Mouse (Mus musculus) midbrain, embryonic 16.5 days (tissue): ENCODE measurements around the gene Trim3. TPM values are rescaled to one million over a fixed set of nuclear protein-coding genes. Genes with fewer than 3 reads are reported as not detected.

Experiments used
- ATAC-seq: fragments of 200-750 bp; cut with Nextera tagmentation; 2 replicates; pipeline ENCODE4 v1.8.0; 2017; ENCODE audit warnings: moderate TSS enrichment
- H3K27ac ChIP-seq: fragments of 300-500 bp; sonication (generic); 2 replicates; pipeline ENCODE4 v1.5.1; 2014; ENCODE audit warnings: mild to moderate bottlenecking, low read length, mixed read lengths
- H3K27me3 ChIP-seq: fragments of 300-500 bp; sonication (generic); 2 replicates; pipeline ENCODE4 v1.6.1; 2014; ENCODE audit warnings: low read depth, low read length, mixed read lengths; ENCODE audit not compliant: control insufficient read depth, insufficient read depth
- H3K36me3 ChIP-seq: fragments of 300-500 bp; sonication (generic); 2 replicates; pipeline ENCODE4 v1.6.1; 2014; ENCODE audit warnings: mild to moderate bottlenecking, low read length, moderate library complexity, mixed read lengths; ENCODE audit not compliant: control insufficient read depth, insufficient read depth
- H3K4me1 ChIP-seq: fragments of 300-500 bp; sonication (generic); 2 replicates; pipeline ENCODE4 v1.6.1; 2014; ENCODE audit warnings: mild to moderate bottlenecking, low read length, mixed read lengths; ENCODE audit not compliant: control insufficient read depth, insufficient read depth
- H3K4me2 ChIP-seq: fragments of 300-500 bp; sonication (generic); 2 replicates; pipeline ENCODE4 v1.6.1; 2014; ENCODE audit warnings: mild to moderate bottlenecking, low read length, mixed read lengths
- H3K4me3 ChIP-seq: fragments of 300-500 bp; sonication (generic); 2 replicates; pipeline ENCODE4 v1.5.1; 2014; ENCODE audit warnings: low read depth, mild to moderate bottlenecking, low read length, moderate library complexity, mixed read lengths
- H3K9ac ChIP-seq: fragments of 300-500 bp; sonication (generic); 2 replicates; pipeline ENCODE4 v1.6.1; 2014; ENCODE audit warnings: low read depth, low read length, mixed read lengths
- H3K9me3 ChIP-seq: fragments of 300-500 bp; sonication (generic); replicated peaks from 2 replicates; pipeline ENCODE4 v1.6.1; 2014; ENCODE audit warnings: mild to moderate bottlenecking, low read length, mixed read lengths; ENCODE audit not compliant: control insufficient read depth, poor library complexity, severe bottlenecking
- WGBS: fragments of 180-500 bp; shearing (Covaris S2); extraction: QIAGEN DNeasy Blood & Tissue Kit; methylation state at CpG from one replicate; pipeline ENCODE4 v1.1.7; 2014; 5-methylcytosine and 5-hydroxymethylcytosine counted together
- polyA plus RNA-seq: library from polyadenylated mRNA; unstranded; fragments of >200 nt; fragmentation: Nextera tagmentation; extraction: Ambion mirVana; gene quantifications from 2 replicates; pipeline ENCODE4 v1.2.1, GENCODE M21; 2015

Trim3 gene
- polyA plus RNA-seq, result 106 and 117 TPM in 2 replicates

DNA sequence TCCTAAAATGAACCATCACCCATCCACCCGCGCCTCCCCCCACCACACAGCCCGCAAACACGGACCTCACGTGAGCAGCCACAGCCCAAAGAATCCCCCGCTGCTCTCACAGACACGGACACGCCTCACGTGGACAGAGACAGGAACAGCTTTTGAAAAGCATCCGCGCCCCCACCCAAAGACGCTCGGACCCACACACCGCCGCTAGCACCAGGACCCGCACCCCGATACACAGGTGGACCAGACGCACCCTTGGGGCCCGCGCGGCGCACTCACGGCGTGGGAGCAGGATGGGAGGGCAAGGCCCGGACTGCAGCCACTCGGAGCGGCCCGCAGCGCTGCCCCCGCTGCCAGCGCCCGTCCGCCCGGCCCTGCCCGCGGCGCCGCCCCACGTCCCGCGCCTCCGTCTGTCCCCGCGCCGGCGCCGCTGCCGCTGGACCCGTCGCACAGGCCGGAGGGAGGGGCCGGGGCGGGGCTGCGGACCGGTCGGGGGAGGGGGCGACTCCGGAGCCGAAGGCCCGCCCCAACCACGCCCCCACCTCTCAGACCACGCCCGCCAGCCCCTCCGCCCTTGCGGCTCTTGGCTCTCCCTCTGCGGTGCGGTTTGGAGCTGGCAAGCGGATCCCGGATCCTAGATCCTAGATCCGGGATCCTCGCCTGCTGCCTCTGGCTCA, at the start of gene Trim3:
TSS of gene Trim3 (minus strand) at position 445 of the 674 bp plus-strand sequence.
- Histone ChIP-seq H3K4me2 (peak within 1 kb of the TSS; percentile 83), H3K9ac (peak within 1 kb of the TSS; percentile 84), H3K27ac (peak within 1 kb of the TSS; percentile 89), H3K4me1 (peaks cover 46% of the 10 kb centered on the region), H3K4me3 (peak within 1 kb of the TSS; percentile 75), H3K9me3 (no peaks in the 10 kb centered on the region), H3K36me3 (no peaks in the 10 kb centered on the region; the same call in 1 of the 2 replicates), H3K27me3 (no peaks in the 10 kb centered on the region)
- ATAC-seq, result peak; percentile 88
- under 1% methylated on average over 47 of the region's 71 CpGs for WGBS

DNA sequence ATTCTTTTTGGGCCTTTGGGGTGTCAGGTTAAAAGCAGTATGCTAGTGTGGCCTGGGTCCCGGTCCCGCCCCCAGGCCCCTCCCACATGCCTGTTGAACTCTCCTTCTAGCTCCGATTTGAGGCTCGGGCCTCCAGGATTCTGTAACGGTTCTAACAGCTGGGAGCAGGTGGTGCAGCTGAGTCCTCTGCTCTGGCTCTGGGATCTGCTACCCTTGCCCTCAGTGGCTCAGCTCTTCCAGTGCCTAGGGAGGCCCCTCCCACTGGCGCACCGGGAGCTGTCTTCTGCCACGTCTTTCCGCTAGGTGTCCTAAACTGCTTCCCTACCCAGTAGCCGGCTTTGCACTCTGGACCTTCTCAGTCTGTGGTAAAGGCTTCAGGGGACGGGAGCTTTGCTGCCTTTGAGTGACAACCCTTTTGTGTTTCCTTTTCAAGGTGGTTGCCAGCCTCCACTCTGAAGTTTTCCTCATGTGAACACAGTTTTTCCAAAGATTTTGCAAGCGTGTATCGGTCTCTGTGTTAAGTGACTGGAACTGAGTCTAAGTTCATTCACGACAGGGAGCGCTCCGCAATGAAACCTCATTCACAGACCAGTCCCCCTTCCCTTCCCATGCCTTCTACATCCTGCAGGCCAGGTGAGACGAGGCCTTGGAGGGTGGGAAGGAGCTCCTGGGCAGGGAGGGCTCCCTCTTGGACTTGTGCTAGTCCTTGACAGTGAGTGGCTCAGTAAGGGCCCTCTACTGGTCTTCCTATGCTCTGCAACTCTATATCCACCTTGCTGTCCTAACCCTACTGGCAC, 17.5 kb upstream of the Trim3 start, which contains the start of gene Dnhd1:
TSS of gene Dnhd1 (plus strand) at position 189 of the 797 bp plus-strand sequence.
- H3K36me3 ChIP-seq, result no peaks in the 10 kb centered on the region
- 0 out of 2 replicates have a peak within 1 kb of the TSS, but pooled peaks have one; percentile 4 for H3K27ac ChIP-seq

GRCm38 (mm10) chr7:105641936-105642335, 8.6 kb upstream of the Trim3 start:
- 89% methylated on average over 3 of the region's 3 CpGs for WGBS
- Histone ChIP-seq H3K9me3 (no peaks in the 10 kb centered on the region), H3K4me2 (peak overlapping the region; percentile 15; the same call in 1 of the 2 replicates), H3K36me3 (peaks cover 6% of the 10 kb centered on the region; the same call in 1 of the 2 replicates), H3K4me1 (peaks cover 21% of the 10 kb centered on the region), H3K4me3 (no peak overlapping the region), H3K27me3 (no peaks in the 10 kb centered on the region), H3K27ac (no peak overlapping the region), H3K9ac (no peak overlapping the region)
- no peak for ATAC-seq

More for the DNA sequence above, 17.5 kb upstream of the Trim3 start, which contains the start of gene Dnhd1:
- Histone ChIP-seq H3K4me3 (peak within 1 kb of the TSS; percentile 35), H3K27me3 (no peaks in the 10 kb centered on the region), H3K4me1 (no peaks in the 10 kb centered on the region; the same call in 1 of the 2 replicates), H3K4me2 (peak within 1 kb of the TSS; percentile 72), H3K9ac (peak within 1 kb of the TSS; percentile 59), H3K9me3 (no peaks in the 10 kb centered on the region)
- 3% methylated on average over 17 of the region's 17 CpGs for WGBS
- ATAC-seq, result peak; percentile 95

DNA sequence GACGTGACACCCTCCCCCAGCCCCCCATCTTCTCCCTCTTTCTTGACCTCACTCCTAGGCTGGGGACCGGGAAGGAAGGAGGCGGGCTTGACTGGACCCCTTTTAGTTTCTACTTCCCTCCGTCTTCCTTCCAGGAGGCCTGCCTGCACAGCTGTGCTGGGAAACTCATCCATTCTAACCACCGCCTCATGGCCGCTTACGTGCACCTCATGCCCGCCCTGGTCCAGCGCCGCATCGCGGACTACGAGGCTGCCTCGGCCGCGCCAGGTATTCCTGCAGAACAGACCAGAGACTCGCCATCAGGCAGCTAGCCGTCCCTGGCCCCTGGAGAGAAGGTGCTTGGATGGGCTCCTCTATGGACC, 7.5 kb upstream of the Trim3 start:
- WGBS, result under 1% methylated on average over 16 of the region's 18 CpGs
- H3K4me3 ChIP-seq, result peak overlapping the region; percentile 73
- H3K9ac ChIP-seq, result peak overlapping the region; percentile 76
- no peaks in the 10 kb centered on the region for H3K9me3 ChIP-seq
- peaks cover 21% of the 10 kb centered on the region for H3K4me1 ChIP-seq
- H3K27me3 ChIP-seq, result no peaks in the 10 kb centered on the region
- peak overlapping the region; percentile 87 for H3K4me2 ChIP-seq
- no peak for ATAC-seq
- peak overlapping the region; percentile 85 for H3K27ac ChIP-seq
- H3K36me3 ChIP-seq, result peaks cover 6% of the 10 kb centered on the region; the same call in 1 of the 2 replicates

DNA sequence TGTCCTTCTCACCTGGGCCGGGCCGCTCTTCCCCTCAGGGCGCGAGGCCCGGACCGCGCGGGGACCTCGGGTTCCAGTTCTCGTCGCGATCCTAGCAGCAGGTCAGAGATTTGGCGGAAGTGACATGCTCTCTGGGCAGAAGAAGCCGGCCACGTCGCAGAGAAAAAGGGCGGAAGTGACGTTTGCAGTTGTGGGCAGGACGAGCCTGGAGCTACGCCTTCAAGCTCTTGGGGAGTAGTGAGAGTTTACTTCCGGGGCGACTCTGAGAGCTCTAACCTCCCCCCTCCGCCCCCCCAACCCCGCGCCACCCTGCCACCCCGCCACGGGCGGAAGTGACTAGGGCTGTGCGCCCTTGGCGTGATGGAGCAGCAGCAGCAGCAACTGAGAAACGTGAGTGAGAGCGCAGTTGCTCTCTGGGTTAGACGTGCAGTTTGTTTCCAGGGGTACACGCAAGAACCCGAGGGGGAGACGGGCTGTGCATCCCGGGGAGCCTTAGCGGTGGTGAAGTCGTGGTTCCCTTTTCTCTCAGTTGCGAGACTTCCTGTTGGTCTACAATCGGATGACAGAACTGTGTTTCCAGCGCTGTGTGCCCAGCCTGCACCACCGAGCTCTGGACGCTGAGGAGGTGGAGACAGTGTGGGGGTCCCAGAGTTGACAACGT, 7.0 kb upstream of the Trim3 start, which contains the start of the genes Arfip2 and Gm45799:
TSS of gene Arfip2 (minus strand) at position 184 of the 661 bp plus-strand sequence.
TSS of gene Gm45799 (plus strand) at position 320 of the 661 bp plus-strand sequence.
- ATAC-seq, result peak; percentile 96
- WGBS, result under 1% methylated on average over 45 of the region's 45 CpGs
- peak within 1 kb of the TSS; percentile 97 for H3K4me2 ChIP-seq
- peak within 1 kb of the TSS; percentile 73 for H3K4me3 ChIP-seq
- peak within 1 kb of the TSS; percentile 85 for H3K27ac ChIP-seq
- no peaks in the 10 kb centered on the region for H3K27me3 ChIP-seq
- H3K9me3 ChIP-seq, result no peaks in the 10 kb centered on the region
- peaks cover 21% of the 10 kb centered on the region for H3K4me1 ChIP-seq
- peak within 1 kb of the TSS; percentile 87 for H3K9ac ChIP-seq
- peaks cover 6% of the 10 kb centered on the region; the same call in 1 of the 2 replicates for H3K36me3 ChIP-seq

GRCm38 (mm10) chr7:105639756-105640155, 6.4 kb upstream of the Trim3 start, which contains the start of gene Timm10b:
Gene Timm10b (plus strand): TSS chr7:105640056.
- WGBS, result 0% methylated on average over 2 of the region's 2 CpGs
- no peak for ATAC-seq
- H3K27ac ChIP-seq, result peak within 1 kb of the TSS; percentile 85

GRCm38 (mm10) chr7:105639304-105639703, 5.9 kb upstream of the Trim3 start:
- H3K4me3 ChIP-seq, result peak overlapping the region; percentile 73
- peaks cover 25% of the 10 kb centered on the region for H3K4me1 ChIP-seq
- no peak overlapping the region for H3K27ac ChIP-seq
- H3K9ac ChIP-seq, result peak overlapping the region; percentile 87
- peaks cover 6% of the 10 kb centered on the region; the same call in 1 of the 2 replicates for H3K36me3 ChIP-seq
- H3K27me3 ChIP-seq, result no peaks in the 10 kb centered on the region
- H3K9me3 ChIP-seq, result no peaks in the 10 kb centered on the region
- peak overlapping the region; percentile 97 for H3K4me2 ChIP-seq
- no peak for ATAC-seq
- WGBS, result 72% methylated on average over 9 of the region's 9 CpGs

More at GRCm38 (mm10) chr7:105639756-105640155, 6.4 kb upstream of the Trim3 start, which contains the start of gene Timm10b:
- Histone ChIP-seq H3K36me3 (peaks cover 6% of the 10 kb centered on the region; the same call in 1 of the 2 replicates), H3K27me3 (no peaks in the 10 kb centered on the region), H3K4me3 (peak within 1 kb of the TSS; percentile 73), H3K4me2 (peak within 1 kb of the TSS; percentile 97), H3K9ac (peak within 1 kb of the TSS; percentile 87), H3K9me3 (no peaks in the 10 kb centered on the region), H3K4me1 (peaks cover 21% of the 10 kb centered on the region)

DNA sequence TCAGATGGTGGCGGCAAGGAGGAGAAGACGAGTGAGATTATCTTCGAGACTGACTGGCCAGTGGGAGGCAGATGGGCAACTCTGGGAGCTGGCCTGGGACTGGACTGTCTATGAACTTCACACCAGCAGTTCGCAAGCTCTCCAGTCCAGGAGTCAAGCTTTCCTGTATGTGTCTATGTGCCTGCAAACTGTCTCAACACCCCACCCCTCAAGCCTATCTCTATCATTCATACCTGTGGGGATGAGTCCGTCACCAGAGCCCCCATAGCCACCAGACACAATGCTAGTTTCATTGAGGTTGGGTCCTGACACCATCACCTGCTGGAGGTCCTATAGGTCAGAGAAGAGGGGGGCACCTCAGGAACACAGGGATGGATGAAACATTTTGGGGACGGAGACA, 5.4 kb upstream of the Trim3 start:
- Histone ChIP-seq H3K36me3 (peaks cover 6% of the 10 kb centered on the region; the same call in 1 of the 2 replicates), H3K4me3 (no peak overlapping the region), H3K27me3 (no peaks in the 10 kb centered on the region), H3K27ac (no peak overlapping the region), H3K4me2 (no peak overlapping the region), H3K4me1 (peaks cover 31% of the 10 kb centered on the region), H3K9ac (no peak overlapping the region), H3K9me3 (no peaks in the 10 kb centered on the region)
- 95% methylated on average over 6 of the region's 6 CpGs for WGBS
- no peak for ATAC-seq
